Mouse (Mus musculus) adrenal gland (tissue): Measurements from ENCODE around the gene Zfp82.
"Not testable (repeated sequence)": the region's sequence is repeated elsewhere in the genome, so short reads cannot be mapped to it uniquely, and the experiment has no call there.

Experiments used
- intact Hi-C: fragments of 180-260 bp; cut with DNase I; formaldehyde crosslinking; loops from one replicate; pipeline ENCODE4 v1.15.1; 2025
- long read RNA-seq, 2 experiments: library from polyadenylated mRNA; unstranded; transcript quantifications; one replicate each; pipeline ENCODE4 v2.0.0; 2020; ENCODE audit warnings: borderline replicate concordance in 1 of 2; ENCODE audit not compliant: insufficient replicate concordance in 1 of 2

The Zfp82 gene
- long read RNA-seq, experiment 1, partial matches to known transcripts: 0 of 1 reads
- long read RNA-seq, experiment 1, other reads (novel, unspliced or antisense): 0 of 1 reads
- long read RNA-seq, experiment 2: 0 reads

DNA sequence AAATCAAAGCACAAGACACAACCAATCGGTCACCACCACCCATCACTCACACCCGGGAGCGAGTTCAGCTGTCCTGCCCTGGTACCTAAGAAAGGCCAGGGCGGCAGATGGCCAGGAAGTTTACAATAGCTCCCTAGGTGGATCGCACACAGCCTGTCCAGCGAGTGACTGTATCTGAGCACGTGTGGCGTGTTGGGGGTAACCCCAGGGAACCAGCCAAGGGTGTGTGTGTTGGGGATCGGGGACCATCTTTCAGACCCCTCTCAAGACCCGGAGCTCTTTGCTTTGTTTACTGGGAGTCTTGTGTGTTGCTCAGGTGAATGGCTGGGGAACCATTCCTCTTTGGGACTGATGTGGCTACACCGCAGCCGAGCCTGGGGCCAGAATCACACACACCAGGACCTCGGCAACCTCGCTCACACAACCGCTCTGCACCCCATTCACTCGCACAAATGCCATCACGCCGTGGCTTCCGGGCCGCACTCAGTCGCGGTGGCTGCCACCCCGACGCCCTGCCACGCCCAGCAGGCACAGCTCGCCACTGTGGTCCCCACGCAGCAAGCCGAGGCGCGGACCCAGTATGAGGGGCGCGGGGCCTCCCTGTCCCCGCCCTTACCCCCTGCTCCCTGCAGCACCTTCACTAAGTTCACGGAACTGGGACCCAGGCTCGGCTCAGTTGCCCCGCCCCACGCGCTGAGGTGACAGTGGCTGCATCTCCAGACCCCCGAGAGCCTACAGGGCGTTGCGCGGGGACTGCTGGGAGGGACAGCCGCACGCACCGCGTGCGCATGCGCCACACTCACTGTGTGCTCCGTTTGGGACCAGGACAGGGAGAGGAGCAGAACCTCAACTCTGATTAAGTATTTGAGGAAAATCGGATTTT lies at the start of gene Zfp82:
TSS of gene Zfp82 (minus strand) at position 755 of the 883 bp plus-strand sequence.
- intact Hi-C loops: no loop called here

DNA sequence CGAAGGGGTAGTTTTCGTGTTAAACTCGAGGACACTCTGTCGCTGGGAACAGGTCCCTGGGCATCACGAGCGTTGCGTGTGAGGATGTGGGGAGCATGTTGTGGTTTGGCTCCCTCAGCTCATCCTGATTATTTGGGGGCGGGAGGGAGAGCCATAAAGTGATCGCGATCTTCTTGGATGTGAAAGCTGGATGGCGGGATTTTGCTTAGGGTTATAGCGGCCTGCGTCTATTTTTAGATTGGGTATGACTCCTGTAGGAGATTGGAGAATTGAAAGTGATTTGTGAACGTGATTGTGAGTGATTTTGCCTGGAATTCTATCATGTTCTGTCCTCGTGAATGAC lies 49.5 kb upstream of the Zfp82 start:
- intact Hi-C loops: no loop called here

DNA sequence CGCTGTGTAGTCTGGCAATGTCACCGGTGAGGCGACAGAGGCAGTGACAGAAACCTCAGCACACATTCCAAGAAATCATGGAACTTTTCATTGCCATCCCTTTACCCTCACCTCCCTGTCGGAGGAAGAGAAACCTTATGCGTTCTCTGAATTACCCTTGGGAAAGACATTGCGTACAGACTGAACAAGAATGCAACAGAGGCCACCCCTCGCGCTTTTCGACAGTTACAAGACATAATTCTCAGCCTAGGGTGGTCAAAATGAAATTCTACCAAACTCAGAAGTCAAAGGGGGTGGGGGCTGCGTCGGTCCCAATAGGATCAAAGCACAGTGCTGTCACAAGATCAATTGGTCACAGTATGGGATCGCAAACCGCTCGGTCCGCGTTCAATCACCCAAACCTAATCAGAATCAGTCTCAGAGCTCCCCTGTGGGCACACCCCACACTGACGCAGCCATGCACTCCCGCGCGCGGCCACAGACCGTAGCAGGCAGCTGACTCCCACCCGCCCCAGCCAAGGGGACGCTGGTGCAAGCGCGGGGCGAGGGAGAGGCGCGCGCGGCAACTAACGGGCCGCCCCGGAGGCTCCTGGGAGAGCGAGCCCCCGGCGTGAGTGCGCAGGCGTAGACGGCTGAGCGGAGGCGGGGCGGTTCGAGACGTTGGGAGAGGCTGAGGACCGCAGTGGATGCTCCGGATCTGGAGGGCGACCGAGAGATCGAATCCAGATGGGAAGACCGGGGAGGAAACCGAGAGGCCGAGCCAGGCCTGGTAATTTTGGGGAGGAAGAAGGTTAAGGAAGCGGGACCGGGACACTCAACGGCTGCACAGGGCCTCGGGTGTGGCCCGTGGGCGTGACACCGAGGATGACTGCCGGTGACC lies 48.8 kb upstream of the Zfp82 start, which contains the start of gene Zfp382:
TSS of gene Zfp382 (plus strand) at position 635 of the 880 bp plus-strand sequence.
- intact Hi-C loops: no loop called here

DNA sequence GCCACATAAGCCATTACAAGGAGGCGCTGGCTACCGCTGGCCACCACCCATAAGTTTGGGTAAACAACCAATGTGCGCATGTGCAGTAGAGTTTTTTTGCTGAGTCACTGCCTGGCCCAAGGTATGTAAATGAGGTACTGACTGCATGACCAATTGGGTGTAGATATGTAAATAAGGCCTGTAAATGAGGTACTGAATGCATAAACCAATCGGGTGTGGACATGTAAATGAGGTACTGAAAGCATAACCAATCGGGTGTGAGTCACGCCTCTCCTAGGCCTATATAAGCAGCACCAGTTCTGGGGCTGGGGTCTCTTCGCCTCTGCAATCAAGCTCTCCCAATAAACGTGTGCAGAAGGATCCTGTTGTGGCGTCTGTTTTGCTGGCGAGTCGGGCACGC lies 45.2 kb upstream of the Zfp82 start:
- intact Hi-C loops: not testable (repeated sequence)

DNA sequence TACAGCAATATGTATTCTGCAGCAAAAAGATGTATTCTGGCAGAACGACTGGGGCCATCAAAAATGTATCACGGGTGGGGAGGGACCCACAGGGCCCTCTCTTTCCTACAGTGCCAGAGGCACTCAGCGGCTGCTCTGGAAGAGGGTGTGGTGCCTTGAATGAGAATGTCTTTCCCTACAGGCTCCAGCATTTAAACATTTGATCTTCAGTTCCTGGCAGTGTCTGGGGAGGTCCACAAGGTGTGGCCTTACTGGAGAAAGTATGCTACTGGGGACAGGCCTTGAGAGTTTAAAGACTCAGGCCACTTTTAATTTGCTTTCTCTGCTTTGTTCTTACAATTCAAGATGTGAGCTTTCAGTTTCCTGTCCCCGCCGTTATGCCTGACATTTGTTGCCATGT lies 43.4 kb upstream of the Zfp82 start:
- intact Hi-C loops: no loop called here

DNA sequence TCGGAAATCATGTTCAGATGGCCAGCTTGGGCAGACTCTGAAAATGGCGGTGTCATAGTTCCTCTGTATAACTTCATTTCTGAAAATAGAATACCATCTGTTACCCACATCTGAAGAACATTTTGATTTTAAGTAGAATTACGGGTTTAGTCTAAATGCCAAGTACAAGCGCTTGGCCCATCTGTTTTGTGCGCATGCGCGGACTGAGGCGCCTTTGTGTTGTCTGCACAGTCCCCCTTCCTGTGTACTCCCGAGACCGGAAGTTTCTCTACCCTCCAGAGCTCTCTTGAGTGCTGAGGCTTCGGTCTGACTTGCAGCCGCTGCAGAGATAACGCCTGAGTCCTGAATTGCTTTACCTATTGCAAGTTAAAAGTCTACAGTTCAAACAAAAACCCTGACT lies 26.6 kb upstream of the Zfp82 start:
- intact Hi-C loops: loop anchor here (5.0 kb wide), 1 partner anchor 68 kb away; the partner anchor contains the start of gene Zfp146

DNA sequence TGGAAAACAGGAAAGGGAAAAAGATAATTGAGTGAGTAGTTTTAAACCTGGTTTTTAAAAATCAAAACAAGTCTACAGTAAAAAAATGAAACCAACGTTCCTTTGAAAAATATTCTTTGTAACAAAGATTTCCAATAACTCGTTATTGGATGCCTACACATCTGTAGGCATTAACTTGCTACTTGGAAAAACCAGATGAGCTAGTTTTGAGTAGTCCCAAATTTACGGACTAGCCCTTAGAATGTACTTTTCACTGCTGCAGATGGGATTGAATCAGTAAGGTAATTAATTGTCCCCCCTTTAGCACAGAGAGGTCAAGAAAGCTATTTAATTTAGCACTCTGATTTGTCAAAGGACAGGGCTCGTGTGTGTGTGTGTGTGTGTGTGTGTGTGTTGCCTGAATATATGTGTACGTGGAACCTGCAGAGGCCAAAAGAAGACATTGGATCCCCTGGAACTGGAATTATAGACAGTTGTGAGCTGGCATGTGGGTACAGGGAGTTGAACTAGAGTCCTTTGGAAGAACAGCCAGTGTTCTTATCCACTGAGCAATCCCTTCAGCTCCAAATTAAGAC lies 22.9 kb upstream of the Zfp82 start:
- intact Hi-C loops: loop anchor here (5.0 kb wide), 1 partner anchor 72 kb away; the partner anchor contains the start of gene Zfp146

DNA sequence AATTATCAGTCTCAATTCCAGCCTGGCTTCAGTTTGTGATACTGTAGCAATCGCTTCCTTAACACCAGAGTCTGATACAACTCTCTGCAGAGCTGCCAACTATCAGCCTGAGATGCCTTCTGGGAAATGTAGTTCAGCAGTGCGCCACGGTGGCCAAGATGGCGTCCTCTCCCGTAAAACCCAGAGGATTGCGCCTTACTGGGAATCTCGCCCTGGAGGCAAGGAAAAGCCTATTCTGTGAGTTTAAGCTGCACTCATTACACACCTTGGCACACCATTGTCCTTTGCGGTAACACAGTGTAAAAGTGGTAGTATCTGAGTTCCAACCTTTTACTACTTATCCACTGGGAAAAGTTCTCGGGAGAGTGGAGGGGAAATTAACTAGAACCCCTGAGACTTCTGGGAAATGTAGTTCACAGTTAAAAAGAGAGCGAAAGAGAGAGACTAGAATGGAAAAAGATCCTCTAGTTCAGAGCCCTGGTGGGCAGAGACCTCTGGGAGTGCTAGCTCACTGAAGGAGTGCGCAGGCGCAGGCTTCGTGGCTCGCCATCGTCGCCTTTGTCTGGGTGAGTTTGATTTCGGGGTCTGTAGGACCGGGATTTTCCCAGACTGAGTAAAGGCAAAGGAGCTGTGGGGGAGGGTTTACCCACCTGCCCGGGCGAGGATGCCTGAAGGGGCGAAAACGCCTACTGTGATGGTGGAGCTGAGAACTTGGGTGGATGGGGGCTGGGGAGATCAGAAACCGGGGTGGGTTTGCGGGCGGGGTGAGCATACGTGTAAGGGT lies 22.1 kb upstream of the Zfp82 start, which contains the start of gene Zfp260:
TSS of gene Zfp260 (plus strand) at position 132 of the 784 bp plus-strand sequence.
- intact Hi-C loops: loop anchor here (5.0 kb wide), 1 partner anchor 72 kb away; the partner anchor contains the start of gene Zfp146

DNA sequence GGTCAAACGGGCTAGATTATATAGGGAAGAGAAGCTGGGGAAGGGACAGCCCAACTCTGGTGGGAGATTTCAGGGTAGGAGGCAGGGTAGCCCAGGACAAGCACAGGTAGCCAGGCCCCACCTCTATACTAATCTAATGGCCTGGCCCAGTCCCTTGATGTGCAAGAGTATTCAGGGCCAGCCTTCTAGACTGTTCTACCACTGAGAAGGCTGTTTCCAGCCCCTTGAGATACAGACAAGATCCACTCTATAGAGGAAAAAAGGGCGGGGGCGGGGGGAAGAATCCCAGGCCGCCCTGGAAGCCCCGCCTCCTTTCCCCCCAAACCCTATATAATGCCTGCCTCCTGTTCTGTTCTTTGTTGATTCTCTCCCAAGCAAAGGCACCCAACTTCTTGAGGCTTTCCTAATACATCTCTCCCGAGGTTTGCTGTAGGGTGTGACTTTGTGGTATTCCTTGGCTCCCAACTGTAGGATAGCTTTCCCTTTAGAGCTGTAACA lies 21.3 kb upstream of the Zfp82 start:
- intact Hi-C loops: no loop called here

DNA sequence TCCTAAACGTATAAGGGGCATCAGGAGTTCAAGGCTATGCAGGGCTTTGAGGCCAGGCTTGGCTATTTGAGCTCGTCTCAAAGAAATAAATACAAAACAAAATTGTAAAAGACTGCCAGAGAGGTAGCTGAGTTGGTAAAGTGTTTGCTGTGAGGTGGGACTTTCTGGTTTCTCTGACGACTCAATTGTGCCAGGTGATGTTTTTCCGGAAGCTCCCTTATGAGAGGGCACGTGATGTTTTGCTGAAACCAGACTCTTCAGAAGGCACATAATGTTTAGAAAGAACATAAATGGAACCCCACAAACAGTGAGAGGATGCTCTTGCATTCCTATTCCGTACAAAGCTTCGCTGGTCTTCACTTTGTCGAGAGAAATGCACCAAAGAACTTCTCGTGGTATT lies 20.0 kb upstream of the Zfp82 start:
- intact Hi-C loops: no loop called here

DNA sequence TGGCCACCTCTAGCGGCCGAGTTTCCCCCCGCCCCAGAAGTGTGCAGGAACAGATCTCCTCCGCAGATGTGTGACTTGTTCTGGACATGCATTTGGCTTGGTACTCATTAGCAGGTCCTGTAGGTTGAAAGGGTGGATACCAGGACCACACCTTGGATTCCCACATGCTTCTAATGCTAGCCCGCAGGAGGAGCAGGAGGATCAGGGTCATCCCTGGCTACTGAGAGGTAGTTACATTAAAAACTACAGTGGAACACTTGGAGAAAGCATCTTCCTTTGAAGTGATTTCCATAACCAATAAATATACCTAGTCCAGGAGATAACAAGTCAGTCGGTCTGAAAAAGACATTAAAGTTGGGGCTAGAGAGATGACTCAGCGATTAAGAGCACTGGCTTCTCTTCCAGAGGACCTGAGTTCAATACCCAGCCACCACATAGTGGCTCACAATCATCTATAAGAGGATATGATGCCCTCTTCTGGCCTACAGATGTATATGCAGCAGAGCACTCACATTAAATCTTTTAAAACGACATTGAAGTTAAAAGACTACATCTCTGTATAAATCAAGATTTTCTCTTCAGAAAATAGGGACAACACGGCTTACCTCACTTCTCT lies 18.4 kb upstream of the Zfp82 start:
- intact Hi-C loops: no loop called here

DNA sequence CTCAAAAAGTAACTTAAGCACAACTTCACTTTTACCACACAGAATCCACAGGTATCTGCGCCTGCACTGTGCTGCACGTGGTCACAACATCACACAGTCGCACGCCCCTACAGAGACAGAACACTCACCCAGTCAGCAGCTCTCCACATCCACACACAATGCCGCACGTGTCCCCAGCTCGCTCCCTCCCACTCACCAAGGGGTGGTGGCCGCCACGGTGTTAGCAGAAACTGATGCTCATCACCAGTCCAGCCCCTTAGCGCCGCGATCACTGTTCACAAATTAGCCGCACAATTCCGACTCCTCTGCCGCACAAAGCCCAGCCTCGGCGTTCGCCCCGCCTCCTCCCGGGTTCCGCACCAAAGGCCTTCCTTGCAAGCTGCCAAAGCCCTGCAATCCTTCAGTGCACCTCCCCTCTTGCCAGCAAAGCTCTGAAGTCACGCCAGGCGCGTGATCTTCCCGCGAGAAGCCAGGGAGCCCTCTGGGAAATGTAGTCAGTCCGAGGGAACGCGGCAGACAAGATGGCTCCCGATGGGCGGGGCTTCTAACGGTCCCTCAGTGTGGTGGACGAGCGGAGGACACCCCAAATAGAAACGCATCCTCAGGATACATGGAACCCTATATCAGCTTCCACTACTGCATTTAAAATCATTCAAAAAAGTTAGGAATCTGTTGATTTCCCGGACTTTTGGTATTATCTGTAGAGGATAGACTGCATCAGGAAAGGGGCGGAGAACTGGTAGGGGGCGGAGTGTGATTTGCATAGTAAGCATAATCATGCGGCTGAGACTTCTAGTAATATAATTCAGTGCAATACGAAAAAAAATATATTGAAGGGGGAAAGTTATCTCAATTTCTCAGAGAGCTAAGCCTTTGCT lies 17.6 kb upstream of the Zfp82 start, which contains the start of the genes Gm26920 and Zfp566:
TSS of gene Gm26920 (minus strand) at position 319 of the 878 bp plus-strand sequence.
TSS of gene Zfp566 (minus strand) at position 436 of the 878 bp plus-strand sequence.
- intact Hi-C loops: no loop called here

DNA sequence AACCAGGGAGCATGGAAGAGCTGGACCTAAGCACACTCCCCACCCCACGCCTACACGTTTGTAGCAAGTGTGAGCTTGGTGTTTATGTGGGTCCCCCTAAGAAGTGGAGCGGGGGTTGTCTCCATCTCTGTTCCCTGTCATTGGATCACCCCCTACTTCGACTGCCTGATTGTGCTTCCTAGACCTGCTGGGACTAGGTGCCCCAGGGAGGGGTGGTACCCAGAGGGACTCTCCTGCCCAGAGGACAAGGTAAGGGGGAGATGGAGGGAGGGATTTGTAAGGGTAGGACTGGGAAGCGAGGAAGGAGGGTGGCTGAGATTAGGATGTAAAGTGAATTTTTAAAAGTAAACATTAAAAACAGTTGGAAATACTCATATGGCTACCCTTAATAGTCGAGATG lies 16.7 kb upstream of the Zfp82 start:
- intact Hi-C loops: no loop called here

DNA sequence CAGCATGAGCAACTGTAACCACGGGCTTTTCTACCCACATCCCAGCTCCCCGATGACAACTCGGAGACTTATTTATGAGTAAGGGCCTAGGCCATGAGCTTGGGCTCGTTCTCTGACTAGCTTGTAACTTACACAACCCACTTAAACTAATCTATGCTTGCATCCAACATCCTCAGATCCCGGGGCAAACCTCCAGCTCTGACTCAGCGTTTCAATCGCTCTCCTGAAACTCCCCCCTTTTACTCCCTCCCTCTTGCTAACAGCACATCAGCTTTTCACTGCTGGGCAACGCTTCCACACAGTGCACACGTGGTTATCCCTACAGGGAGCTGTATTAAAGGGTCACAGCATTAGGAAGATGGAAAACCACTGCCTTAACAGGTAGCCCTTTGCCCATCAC lies 13.8 kb upstream of the Zfp82 start:
- intact Hi-C loops: no loop called here

DNA sequence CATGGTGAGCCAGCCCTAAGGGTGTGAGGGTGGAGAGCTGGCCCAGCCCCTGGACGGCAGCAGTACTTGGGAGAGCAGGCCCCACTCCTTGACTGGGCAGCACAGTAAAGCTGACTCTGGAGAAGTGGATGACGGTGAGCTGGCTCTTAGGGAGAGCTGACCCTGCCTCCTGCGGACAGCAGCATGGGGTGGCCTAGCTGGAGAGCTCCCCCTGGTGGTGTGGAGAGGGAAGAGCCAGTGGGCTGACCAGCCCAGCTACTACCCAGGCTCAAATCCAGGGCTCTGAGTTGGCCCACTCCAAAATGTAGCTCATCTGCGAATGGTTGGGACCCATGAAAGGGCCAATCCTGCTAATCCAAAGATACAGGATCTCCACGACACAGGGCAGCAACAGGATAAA lies 8.1 kb downstream of the Zfp82 start:
- intact Hi-C loops: no loop called here

DNA sequence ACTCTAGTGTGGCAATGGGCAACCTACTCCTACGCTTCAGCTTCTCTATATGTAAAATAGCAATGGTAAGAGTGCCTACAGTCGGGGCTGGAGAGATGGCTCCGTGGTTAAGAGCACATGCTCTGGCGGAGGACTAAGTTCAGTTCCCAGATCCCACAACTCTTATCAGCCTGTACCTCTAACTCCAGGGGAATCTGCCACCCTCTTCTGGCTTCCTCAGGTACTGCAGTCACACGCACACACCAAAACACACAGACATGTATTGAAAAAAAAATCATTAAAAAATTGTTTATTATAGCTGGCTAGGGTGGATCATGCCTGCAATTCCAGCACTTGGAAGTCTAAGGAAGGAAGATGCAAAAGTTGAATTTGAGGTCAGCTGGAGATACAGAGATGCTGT lies 10.2 kb downstream of the Zfp82 start:
- intact Hi-C loops: no loop called here

DNA sequence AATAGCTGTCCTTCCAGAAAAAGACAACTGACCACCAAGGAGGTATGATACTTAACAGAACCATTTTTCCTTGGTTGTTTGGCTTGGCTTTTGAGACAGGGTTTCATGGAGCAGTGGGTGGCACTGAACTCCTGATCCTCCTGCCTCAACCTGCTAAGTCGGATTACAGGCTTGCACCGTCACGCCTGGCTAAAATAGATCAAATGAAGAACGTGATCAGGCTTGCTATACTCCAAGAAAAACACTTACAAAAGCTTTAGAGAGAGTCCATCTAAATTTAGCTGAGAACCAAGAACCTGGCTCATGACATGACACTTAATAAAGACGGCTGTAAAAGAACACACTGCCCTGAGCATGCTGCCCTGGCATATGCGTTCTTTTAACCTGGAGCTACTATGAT lies 12.4 kb downstream of the Zfp82 start:
- intact Hi-C loops: no loop called here

DNA sequence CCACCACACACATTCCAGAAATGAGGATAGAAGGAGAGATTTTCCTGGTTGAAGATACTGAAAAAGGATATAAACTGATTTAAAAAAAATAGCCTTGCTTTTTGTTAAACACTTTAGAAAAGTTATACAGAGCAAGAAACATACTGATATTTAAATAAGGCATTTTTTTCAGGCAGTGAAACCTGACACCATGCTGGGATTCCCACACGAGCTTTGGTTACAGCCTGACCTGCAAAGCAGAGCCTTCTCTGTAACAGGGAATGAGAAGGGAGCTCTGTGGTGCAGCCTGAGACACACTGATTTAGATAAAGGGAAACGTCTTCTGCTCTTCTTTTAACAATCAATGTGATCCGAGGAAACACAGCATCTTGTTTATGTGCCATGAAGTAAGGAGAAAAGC lies 19.1 kb downstream of the Zfp82 start:
- intact Hi-C loops: no loop called here
